Mouse (Mus musculus) thymus, adult 2 months (tissue): Measurements from ENCODE around the gene Cacna2d3. TPM values are rescaled to one million over a fixed set of nuclear protein-coding genes. Genes with fewer than 3 reads are reported as not detected.

ENCODE experiments used
- DNase-seq: peaks from one replicate; pipeline ENCODE4 v3.0.0; 2021
- H3K27ac ChIP-seq: fragments of 200-500 bp; 2 replicates; pipeline ENCODE4 v1.5.1; 2012; ENCODE audit warnings: low read length, control low read depth; ENCODE audit not compliant: control insufficient read depth, insufficient read depth
- H3K27me3 ChIP-seq: fragments of 200-500 bp; 2 replicates; pipeline ENCODE4 v1.6.1; 2012; ENCODE audit warnings: mild to moderate bottlenecking, low read length, moderate library complexity, mixed read lengths; ENCODE audit not compliant: control insufficient read depth, insufficient read depth
- H3K36me3 ChIP-seq: fragments of 200-500 bp; 2 replicates; pipeline ENCODE4 v1.6.1; 2012; ENCODE audit warnings: mild to moderate bottlenecking, low read length, moderate library complexity; ENCODE audit not compliant: control insufficient read depth, insufficient read depth
- H3K4me1 ChIP-seq: fragments of 200-500 bp; replicated peaks from 2 replicates; pipeline ENCODE4 v1.6.1; 2012; ENCODE audit warnings: low read length; ENCODE audit not compliant: control insufficient read depth, insufficient read depth
- H3K4me3 ChIP-seq: fragments of 200-500 bp; 2 replicates; pipeline ENCODE4 v1.5.1; 2012; ENCODE audit warnings: mild to moderate bottlenecking, low read length, control low read depth, moderate library complexity; ENCODE audit not compliant: control insufficient read depth, insufficient read depth
- CTCF ChIP-seq: fragments of 200-500 bp; IDR thresholded peaks from 2 replicates; pipeline ENCODE4 v1.5.1; 2012; ENCODE audit warnings: mild to moderate bottlenecking, control low read depth, low read length, moderate library complexity, borderline replicate concordance; ENCODE audit not compliant: control insufficient read depth, poor library complexity, insufficient read depth; ENCODE audit errors: extremely low read depth
- POLR2A ChIP-seq: fragments of 200-500 bp; IDR thresholded peaks from 2 replicates; pipeline ENCODE4 v1.6.1; 2012; ENCODE audit warnings: mild to moderate bottlenecking, low read length, control low read depth, moderate library complexity; ENCODE audit not compliant: control insufficient read depth, poor library complexity, insufficient read depth; ENCODE audit errors: extremely low read depth
- WGBS: fragments of 180-500 bp; shearing (Covaris S2); methylation state at CpG from one replicate; pipeline ENCODE4 v1.1.7; 2018; 5-methylcytosine and 5-hydroxymethylcytosine counted together
- polyA plus RNA-seq: library from polyadenylated mRNA; depleted of rRNA; stranded (reverse); fragments of >200 nt; gene quantifications from 2 replicates; pipeline ENCODE4 v1.2.3, GENCODE M21; 2012

Cacna2d3 gene
- polyA plus RNA-seq, 1 experiment, result 0.08 TPM

GRCm38 (mm10) chr14:29023246-29023645 lies 698.4 kb downstream of the Cacna2d3 start:
- H3K36me3 ChIP-seq, result no peaks in the 10 kb centered on the region
- no peaks in the 10 kb centered on the region for H3K27me3 ChIP-seq
- no peak for DNase-seq
- H3K27ac ChIP-seq, result no peak overlapping the region
- TF ChIP-seq CTCF (no peak), POLR2A (no peak)
- H3K4me1 ChIP-seq, result no peaks in the 10 kb centered on the region
- 96% methylated on average over 4 of the region's 4 CpGs for WGBS
- no peak overlapping the region for H3K4me3 ChIP-seq

- Histone ChIP-seq H3K27me3 (no peaks in the 10 kb centered on the region), H3K4me1 (no peaks in the 10 kb centered on the region), H3K27ac (no peak overlapping the region), H3K36me3 (no peaks in the 10 kb centered on the region), H3K4me3 (no peak overlapping the region)
- WGBS, result 82% methylated on average over 4 of the region's 4 CpGs
- DNase-seq, result no peak
- TF ChIP-seq CTCF (no peak), POLR2A (no peak)
Observed at GRCm38 (mm10) chr14:29021295-29021694, 700.4 kb downstream of the Cacna2d3 start.

GRCm38 (mm10) chr14:29018316-29019000 lies 703.2 kb downstream of the Cacna2d3 start:
- H3K27ac ChIP-seq, result no peak overlapping the region
- 80% methylated on average over 7 of the region's 7 CpGs for WGBS
- DNase-seq, result no peak
- TF ChIP-seq POLR2A, result no peak
- H3K4me1 ChIP-seq, result no peaks in the 10 kb centered on the region
- no peaks in the 10 kb centered on the region for H3K27me3 ChIP-seq
- no peaks in the 10 kb centered on the region for H3K36me3 ChIP-seq
- H3K4me3 ChIP-seq, result no peak overlapping the region

- WGBS, result 39% methylated on average over 5 of the region's 5 CpGs
- DNase-seq, result no peak
- Histone ChIP-seq H3K4me1 (no peaks in the 10 kb centered on the region), H3K4me3 (no peak within 1 kb of the TSS), H3K27ac (no peak within 1 kb of the TSS), H3K36me3 (no peaks in the 10 kb centered on the region), H3K27me3 (no peaks in the 10 kb centered on the region)
- no peak for TF ChIP-seq POLR2A
Observed at GRCm38 (mm10) chr14:29017883-29018282, 703.8 kb downstream of the Cacna2d3 start, which contains the start of gene Lrtm1. Gene Lrtm1, plus strand, starts transcription at chr14:29018208.

- Histone ChIP-seq H3K4me1 (no peaks in the 10 kb centered on the region), H3K4me3 (no peak overlapping the region), H3K27ac (no peak overlapping the region), H3K36me3 (no peaks in the 10 kb centered on the region), H3K27me3 (no peaks in the 10 kb centered on the region)
- no peak for TF ChIP-seq CTCF
- no peak for TF ChIP-seq POLR2A
- WGBS, result 72% methylated on average over 5 of the region's 5 CpGs
- no peak for DNase-seq
Observed at GRCm38 (mm10) chr14:29015896-29016295, 705.8 kb downstream of the Cacna2d3 start.

GRCm38 (mm10) chr14:29014680-29015079 lies 707.0 kb downstream of the Cacna2d3 start:
- no peak overlapping the region for H3K4me3 ChIP-seq
- H3K36me3 ChIP-seq, result no peaks in the 10 kb centered on the region
- no peaks in the 10 kb centered on the region for H3K27me3 ChIP-seq
- 87% methylated on average over 2 of the region's 2 CpGs for WGBS
- no peaks in the 10 kb centered on the region for H3K4me1 ChIP-seq
- DNase-seq, result no peak
- no peak overlapping the region for H3K27ac ChIP-seq
- no peak for TF ChIP-seq POLR2A
- TF ChIP-seq CTCF, result no peak

GRCm38 (mm10) chr14:29013161-29013560 lies 708.5 kb downstream of the Cacna2d3 start:
- 89% methylated on average over 3 of the region's 3 CpGs for WGBS

More at GRCm38 (mm10) chr14:29013161-29013560, 708.5 kb downstream of the Cacna2d3 start:
- TF ChIP-seq CTCF, result no peak
- no peak for TF ChIP-seq POLR2A
- Histone ChIP-seq H3K4me1 (no peaks in the 10 kb centered on the region), H3K36me3 (no peaks in the 10 kb centered on the region), H3K27me3 (no peaks in the 10 kb centered on the region), H3K4me3 (no peak overlapping the region), H3K27ac (no peak overlapping the region)
- DNase-seq, result no peak
